Mouse (Mus musculus) G1E (cell line): ENCODE data around the gene Olfr1253. TPM values are rescaled to one million over a fixed set of nuclear protein-coding genes. Genes with fewer than 3 reads are reported as not detected.

ENCODE experiments used
- ATAC-seq: 2 replicates; pipeline ENCODE4 v1.8.0; 2016; ENCODE audit warnings: mild to moderate bottlenecking; ENCODE audit not compliant: insufficient number of reproducible peaks, poor library complexity, low FRiP score, severe bottlenecking; ENCODE audit errors: extremely low read depth
- DNase-seq: peaks from one replicate; pipeline ENCODE4 v3.0.0; 2012; ENCODE audit warnings: low spot score
- H3K27me3 ChIP-seq: 2 replicates; pipeline ENCODE4 v1.6.1; 2012; ENCODE audit warnings: mild to moderate bottlenecking, low read length, inconsistent platforms; ENCODE audit not compliant: insufficient read depth
- H3K36me3 ChIP-seq: replicated peaks from 2 replicates; pipeline ENCODE3; 2012; ENCODE audit warnings: mild to moderate bottlenecking, inconsistent platforms
- H3K4me1 ChIP-seq: 2 replicates; pipeline ENCODE4 v1.6.1; 2012; ENCODE audit warnings: low read depth, low read length, inconsistent platforms, mixed read lengths; ENCODE audit not compliant: insufficient read depth
- H3K4me3 ChIP-seq: 2 replicates; pipeline ENCODE4 v1.5.1; 2012; ENCODE audit warnings: low read depth, mild to moderate bottlenecking, inconsistent platforms, low read length, moderate library complexity, mixed read lengths
- H3K9me3 ChIP-seq: replicated peaks from 2 replicates; pipeline ENCODE4 v1.6.1; 2012; ENCODE audit warnings: inconsistent platforms
- CTCF ChIP-seq: IDR thresholded peaks from 2 replicates; pipeline ENCODE4 v1.5.1; 2012; ENCODE audit warnings: low read depth, low read length, inconsistent platforms, mixed read lengths
- GATA1 ChIP-seq: IDR thresholded peaks from 2 replicates; pipeline ENCODE4 v1.6.1; 2012; ENCODE audit warnings: borderline replicate concordance, low read length, inconsistent platforms, mixed read lengths
- GATA2 ChIP-seq: IDR thresholded peaks from 2 replicates; pipeline ENCODE4 v1.6.1; 2012; ENCODE audit warnings: low read depth, low read length, inconsistent platforms, borderline replicate concordance
- POLR2AphosphoS5 ChIP-seq: IDR thresholded peaks from 2 replicates; pipeline ENCODE4 v1.6.1; 2012; ENCODE audit warnings: low read depth, low read length, inconsistent platforms; ENCODE audit not compliant: insufficient replicate concordance
- TAL1 ChIP-seq: conservative IDR thresholded peaks from 2 replicates; pipeline ENCODE4 v1.6.1; 2012; ENCODE audit warnings: low read depth, low read length, inconsistent platforms, mixed read lengths
- polyA plus RNA-seq: library from polyadenylated mRNA; stranded (reverse); fragments of >175 nt; gene quantifications from 2 replicates; pipeline ENCODE4 v1.2.3, GENCODE M21; 2012
- total RNA-seq, 2 experiments: library from RNA; stranded (forward) in 1 of 2; stranded (reverse) in 1 of 2; fragments of 200-1000 nt in 1 of 2; fragments of >200 nt in 1 of 2; fragmentation: Nextera tagmentation in 1 of 2; gene quantifications; 2 replicates each; pipeline ENCODE4 v1.2.3; 2014 to 2017

Olfr1253 gene
- total RNA-seq (2014; fragmentation: Nextera tagmentation): not detected in 2 replicates
- 0.06 and 0.16 TPM in 2 replicates for total RNA-seq (2017)
- polyA plus RNA-seq: not detected in 2 replicates

DNA sequence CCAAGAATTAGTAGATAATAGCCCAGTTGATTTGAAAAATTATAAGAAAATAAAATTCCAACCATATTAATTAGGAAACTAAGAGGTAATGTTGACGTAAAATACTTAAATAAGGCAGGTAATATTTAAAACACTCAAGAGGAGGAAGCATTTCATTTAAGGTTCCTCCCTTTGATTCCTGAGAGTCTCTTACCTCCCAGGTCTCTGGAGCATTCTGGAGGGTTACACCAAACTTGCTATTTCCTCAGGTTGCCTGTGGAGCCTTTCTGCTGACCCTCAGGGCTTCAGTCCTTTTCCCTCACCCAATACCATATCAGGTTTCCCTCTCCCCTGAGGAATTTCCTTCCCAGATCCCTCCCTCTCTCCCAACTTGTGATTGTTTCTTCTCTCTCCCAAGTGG lies at the start of gene Olfr1253:
Olfr1253 (minus strand) TSS at position 101 of the 400 bp plus-strand sequence.
- DNase-seq (no peak), ATAC-seq (no peak)
- Histone ChIP-seq H3K4me3 (no peak within 1 kb of the TSS), H3K9me3 (no peaks in the 10 kb centered on the region), H3K36me3 (no peaks in the 10 kb centered on the region), H3K4me1 (no peaks in the 10 kb centered on the region), H3K27me3 (no peaks in the 10 kb centered on the region)
- no peak for TF ChIP-seq GATA2
- no peak for TF ChIP-seq CTCF
- TF ChIP-seq POLR2AphosphoS5: no peak
- TF ChIP-seq GATA1: no peak
- no peak for TF ChIP-seq TAL1

DNA sequence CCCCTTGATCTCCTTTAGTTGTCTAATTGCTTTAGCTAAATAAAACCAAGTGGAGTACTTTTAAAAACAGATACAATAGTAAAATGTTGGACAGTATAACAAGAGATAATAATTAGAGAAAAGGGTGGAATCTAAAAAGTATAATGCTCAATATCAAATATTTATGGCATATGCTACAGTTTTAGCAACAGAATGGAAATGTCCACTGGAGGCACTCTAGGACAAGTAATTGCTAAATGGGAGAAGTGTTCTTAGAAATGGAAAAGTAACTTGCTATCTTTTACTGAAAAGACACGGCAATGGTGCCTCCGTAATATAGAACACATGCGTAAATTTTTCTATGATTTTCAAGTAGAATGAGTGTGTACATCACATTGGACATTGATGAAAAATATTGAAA lies 42.7 kb upstream of the Olfr1253 start:
- H3K36me3 ChIP-seq: no peaks in the 10 kb centered on the region
- DNase-seq (no peak), ATAC-seq (no peak)
- no peaks in the 10 kb centered on the region for H3K27me3 ChIP-seq
- no peak for TF ChIP-seq GATA1
- no peak for TF ChIP-seq CTCF
- TF ChIP-seq TAL1: no peak
- no peak for TF ChIP-seq GATA2
- TF ChIP-seq POLR2AphosphoS5: no peak
- no peak overlapping the region for H3K4me3 ChIP-seq
- H3K9me3 ChIP-seq: peaks cover 7% of the 10 kb centered on the region
- no peaks in the 10 kb centered on the region for H3K4me1 ChIP-seq

DNA sequence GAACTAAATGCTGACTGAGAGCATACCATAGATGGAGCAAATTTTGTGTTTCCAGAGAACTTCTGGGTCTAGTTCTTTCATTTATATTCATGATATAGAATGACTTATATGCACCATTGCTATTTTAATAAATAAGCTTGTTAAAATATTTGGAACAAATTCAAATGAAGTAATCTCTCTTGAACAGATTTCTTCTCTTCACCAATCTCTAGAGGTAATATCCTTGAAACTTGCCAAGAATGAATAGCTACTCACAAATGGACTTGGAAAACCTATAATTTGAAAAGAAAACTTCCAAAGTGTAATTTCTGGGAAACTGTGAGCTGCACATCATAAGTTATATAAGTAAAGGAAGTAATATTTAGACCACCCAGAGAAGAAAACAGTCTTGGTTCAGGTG lies 36.6 kb upstream of the Olfr1253 start, which contains the start of gene Olfr1254:
Olfr1254 (minus strand) TSS at position 101 of the 400 bp plus-strand sequence.
- Histone ChIP-seq H3K27me3 (no peaks in the 10 kb centered on the region), H3K4me1 (no peaks in the 10 kb centered on the region), H3K4me3 (no peak within 1 kb of the TSS), H3K9me3 (peaks cover 2% of the 10 kb centered on the region; the same call in 1 of the 2 replicates), H3K36me3 (no peaks in the 10 kb centered on the region)
- TF ChIP-seq GATA2: no peak
- TF ChIP-seq GATA1: no peak
- TF ChIP-seq TAL1: no peak
- no peak for TF ChIP-seq POLR2AphosphoS5
- TF ChIP-seq CTCF: no peak
- ATAC-seq (no peak), DNase-seq (no peak)

DNA sequence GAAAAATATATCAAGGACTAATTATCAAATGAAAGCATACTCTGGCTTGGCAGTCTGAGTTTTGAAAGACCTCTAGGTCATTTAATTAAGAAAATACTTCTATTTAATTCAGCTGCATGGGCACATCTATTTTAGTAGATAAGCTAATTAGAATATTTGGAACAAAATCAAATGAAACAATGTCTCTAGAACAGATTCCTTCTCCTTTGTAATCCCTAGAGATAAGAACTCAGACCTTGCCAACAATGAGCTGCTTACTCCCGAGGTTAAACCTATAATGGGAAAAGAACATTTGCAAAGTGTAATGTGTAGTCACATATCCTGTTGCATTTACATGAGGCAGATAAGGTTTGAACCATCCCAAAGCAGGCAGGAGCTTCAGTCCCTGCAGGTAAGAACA lies 32.0 kb downstream of the Olfr1253 start, which contains the start of gene Olfr1252:
Olfr1252 (minus strand) TSS at position 101 of the 400 bp plus-strand sequence.
- Histone ChIP-seq H3K4me1 (no peaks in the 10 kb centered on the region), H3K36me3 (no peaks in the 10 kb centered on the region), H3K27me3 (no peaks in the 10 kb centered on the region), H3K4me3 (no peak within 1 kb of the TSS), H3K9me3 (no peaks in the 10 kb centered on the region)
- no peak for DNase-seq
- no peak for ATAC-seq
- TF ChIP-seq POLR2AphosphoS5 (no peak), GATA2 (no peak), GATA1 (no peak), CTCF (no peak), TAL1 (no peak)

Other genes with a start within 250 kb of the Olfr1253 start
- gene Olfr1243, start 225.6 kb downstream of the Olfr1253 start, total RNA-seq (2014; fragmentation: Nextera tagmentation): not detected in 2 replicates
- 0.23 and 0.38 TPM in 2 replicates for gene Olfr1243, start 225.6 kb downstream of the Olfr1253 start, total RNA-seq (2017)
- not detected in 2 replicates for gene Olfr1243, start 225.6 kb downstream of the Olfr1253 start, polyA plus RNA-seq
- gene Olfr1245, start 178.6 kb downstream of the Olfr1253 start, total RNA-seq (2014; fragmentation: Nextera tagmentation): not detected in 2 replicates
- 0.46 TPM in 1 of 2 replicates, not detected in the other for gene Olfr1245, start 178.6 kb downstream of the Olfr1253 start, total RNA-seq (2017)
- gene Olfr1245, start 178.6 kb downstream of the Olfr1253 start, polyA plus RNA-seq: not detected in 2 replicates
- gene Olfr1246, start 163.9 kb downstream of the Olfr1253 start, total RNA-seq (2014; fragmentation: Nextera tagmentation): not detected in 2 replicates
- gene Olfr1246, start 163.9 kb downstream of the Olfr1253 start, total RNA-seq (2017): under 0.01 and 0.05 TPM in 2 replicates
- not detected in 2 replicates for gene Olfr1246, start 163.9 kb downstream of the Olfr1253 start, polyA plus RNA-seq
- gene Olfr1247, start 143.0 kb downstream of the Olfr1253 start, total RNA-seq (2014; fragmentation: Nextera tagmentation): not detected in 2 replicates
- 0.06 and 0.22 TPM in 2 replicates for gene Olfr1247, start 143.0 kb downstream of the Olfr1253 start, total RNA-seq (2017)
- gene Olfr1247, start 143.0 kb downstream of the Olfr1253 start, polyA plus RNA-seq: not detected in 2 replicates
- not detected in 2 replicates for gene Olfr1248, start 138.8 kb downstream of the Olfr1253 start, total RNA-seq (2014; fragmentation: Nextera tagmentation)
- gene Olfr1248, start 138.8 kb downstream of the Olfr1253 start, total RNA-seq (2017): 0.17 TPM in 1 of 2 replicates, not detected in the other
- gene Olfr1248, start 138.8 kb downstream of the Olfr1253 start, polyA plus RNA-seq: not detected in 2 replicates
- not detected in 2 replicates for gene Olfr1249, start 122.1 kb downstream of the Olfr1253 start, total RNA-seq (2014; fragmentation: Nextera tagmentation)
- gene Olfr1249, start 122.1 kb downstream of the Olfr1253 start, total RNA-seq (2017): not detected in 2 replicates
- gene Olfr1249, start 122.1 kb downstream of the Olfr1253 start, polyA plus RNA-seq: not detected in 2 replicates
- not detected in 2 replicates for gene Olfr1250, start 95.6 kb downstream of the Olfr1253 start, total RNA-seq (2014; fragmentation: Nextera tagmentation)
- 0.12 and 0.27 TPM in 2 replicates for gene Olfr1250, start 95.6 kb downstream of the Olfr1253 start, total RNA-seq (2017)
- gene Olfr1250, start 95.6 kb downstream of the Olfr1253 start, polyA plus RNA-seq: not detected in 2 replicates
- not detected in 2 replicates for gene Olfr1251, start 85.2 kb downstream of the Olfr1253 start, total RNA-seq (2014; fragmentation: Nextera tagmentation)
- not detected in 2 replicates for gene Olfr1251, start 85.2 kb downstream of the Olfr1253 start, total RNA-seq (2017)
- gene Olfr1251, start 85.2 kb downstream of the Olfr1253 start, polyA plus RNA-seq: not detected in 2 replicates
- gene Olfr1252, start 32.1 kb downstream of the Olfr1253 start, total RNA-seq (2014; fragmentation: Nextera tagmentation): not detected in 2 replicates
- gene Olfr1252, start 32.1 kb downstream of the Olfr1253 start, total RNA-seq (2017): 0.06 and 0.11 TPM in 2 replicates
- gene Olfr1252, start 32.1 kb downstream of the Olfr1253 start, polyA plus RNA-seq: not detected in 2 replicates
- gene Olfr1254, start 36.5 kb upstream of the Olfr1253 start, total RNA-seq (2014; fragmentation: Nextera tagmentation): not detected in 2 replicates
- 0.22 TPM in 1 of 2 replicates, not detected in the other for gene Olfr1254, start 36.5 kb upstream of the Olfr1253 start, total RNA-seq (2017)
- not detected in 2 replicates for gene Olfr1254, start 36.5 kb upstream of the Olfr1253 start, polyA plus RNA-seq
- not detected in 2 replicates for gene Olfr1255, start 55.0 kb upstream of the Olfr1253 start, total RNA-seq (2014; fragmentation: Nextera tagmentation)
- gene Olfr1255, start 55.0 kb upstream of the Olfr1253 start, total RNA-seq (2017): not detected in 2 replicates
- not detected in 2 replicates for gene Olfr1255, start 55.0 kb upstream of the Olfr1253 start, polyA plus RNA-seq
- not detected in 2 replicates for gene Olfr1256, start 84.5 kb upstream of the Olfr1253 start, total RNA-seq (2014; fragmentation: Nextera tagmentation)
- 0.06 and 0.11 TPM in 2 replicates for gene Olfr1256, start 84.5 kb upstream of the Olfr1253 start, total RNA-seq (2017)
- not detected in 2 replicates for gene Olfr1256, start 84.5 kb upstream of the Olfr1253 start, polyA plus RNA-seq
- gene Olfr48, start 91.1 kb upstream of the Olfr1253 start, total RNA-seq (2014; fragmentation: Nextera tagmentation): not detected in 2 replicates
- gene Olfr48, start 91.1 kb upstream of the Olfr1253 start, total RNA-seq (2017): not detected in 2 replicates
- not detected in 2 replicates for gene Olfr48, start 91.1 kb upstream of the Olfr1253 start, polyA plus RNA-seq
- not detected in 2 replicates for gene Olfr1257, start 121.3 kb upstream of the Olfr1253 start, total RNA-seq (2014; fragmentation: Nextera tagmentation)
- gene Olfr1257, start 121.3 kb upstream of the Olfr1253 start, total RNA-seq (2017): 0.16 TPM in 1 of 2 replicates, not detected in the other
- not detected in 2 replicates for gene Olfr1257, start 121.3 kb upstream of the Olfr1253 start, polyA plus RNA-seq
- gene Olfr1258, start 170.2 kb upstream of the Olfr1253 start, total RNA-seq (2014; fragmentation: Nextera tagmentation): not detected in 2 replicates
- gene Olfr1258, start 170.2 kb upstream of the Olfr1253 start, total RNA-seq (2017): 0.11 and 0.12 TPM in 2 replicates
- gene Olfr1258, start 170.2 kb upstream of the Olfr1253 start, polyA plus RNA-seq: not detected in 2 replicates
- gene Olfr1259, start 191.6 kb upstream of the Olfr1253 start, total RNA-seq (2014; fragmentation: Nextera tagmentation): not detected in 2 replicates
- gene Olfr1259, start 191.6 kb upstream of the Olfr1253 start, total RNA-seq (2017): 0.05 and 0.17 TPM in 2 replicates
- gene Olfr1259, start 191.6 kb upstream of the Olfr1253 start, polyA plus RNA-seq: not detected in 2 replicates
- gene Olfr1260, start 217.2 kb upstream of the Olfr1253 start, total RNA-seq (2014; fragmentation: Nextera tagmentation): not detected in 2 replicates
- gene Olfr1260, start 217.2 kb upstream of the Olfr1253 start, total RNA-seq (2017): 0.06 and 0.11 TPM in 2 replicates
- not detected in 2 replicates for gene Olfr1260, start 217.2 kb upstream of the Olfr1253 start, polyA plus RNA-seq
- not detected in 2 replicates for gene Olfr1261, start 234.1 kb upstream of the Olfr1253 start, total RNA-seq (2014; fragmentation: Nextera tagmentation)
- gene Olfr1261, start 234.1 kb upstream of the Olfr1253 start, total RNA-seq (2017): 0.35 and 0.76 TPM in 2 replicates
- gene Olfr1261, start 234.1 kb upstream of the Olfr1253 start, polyA plus RNA-seq: not detected in 2 replicates
- not detected in 2 replicates for gene Olfr1262, start 243.1 kb upstream of the Olfr1253 start, total RNA-seq (2014; fragmentation: Nextera tagmentation)
- 0.06 and 0.11 TPM in 2 replicates for gene Olfr1262, start 243.1 kb upstream of the Olfr1253 start, total RNA-seq (2017)
- gene Olfr1262, start 243.1 kb upstream of the Olfr1253 start, polyA plus RNA-seq: not detected in 2 replicates